ENCODE assay signal across 9 mouse cellular contexts in genomic region chr5:106709388-106710084, GRCm38 (mm10). TPM values are rescaled to one million over a fixed set of nuclear protein-coding genes. Genes with fewer than 3 reads are reported as not detected.
DNase-seq lines count a peak whose midpoint lies in the region; ATAC-seq and TF ChIP-seq lines count a peak whose summit lies in the region.
"Had no signal": no experiment of that assay in that cellular context is flagged by ENCODE, and none has a peak within 500 bp of the region (broad histone marks: within the 10 kb centered on the region; RNA-seq: fewer than 3 reads in every experiment).

No protein-coding gene starts in this region.

- peaks cover 29% of the 10 kb centered on the region for H3K4me1 ChIP-seq in forebrain, embryonic 10.5 days
- H3K4me1 ChIP-seq in forebrain, postnatal 0 days (ENCODE audit: insufficient read depth) = peaks cover 11% of the 10 kb centered on the region; the same call in 1 of the 2 replicates
- peaks cover 14% of the 10 kb centered on the region for H3K4me1 ChIP-seq in intestine, embryonic 16.5 days (ENCODE audit: control insufficient read depth, insufficient read depth, low read length)

- peak overlapping the region; percentile 63; the same call in 1 of the 2 replicates for H3K27ac ChIP-seq in forebrain, embryonic 10.5 days
- no peak overlapping the region for H3K27ac ChIP-seq in forebrain, postnatal 0 days (ENCODE audit: low read depth, low read length)
- no peak overlapping the region for H3K27ac ChIP-seq in intestine, embryonic 16.5 days (ENCODE audit: low read length)

- no peak overlapping the region for H3K4me2 ChIP-seq in forebrain, postnatal 0 days (ENCODE audit: low read depth)
- no peak overlapping the region for H3K4me2 ChIP-seq in intestine, embryonic 16.5 days (ENCODE audit: low read depth, low read length)

- H3K36me3 ChIP-seq in forebrain, embryonic 10.5 days (replicated peaks) = no peaks in the 10 kb centered on the region
- H3K36me3 ChIP-seq in forebrain, postnatal 0 days (ENCODE audit: insufficient read depth) = no peaks in the 10 kb centered on the region
- no peaks in the 10 kb centered on the region for H3K36me3 ChIP-seq in intestine, embryonic 16.5 days (ENCODE audit: control insufficient read depth, insufficient read depth, low read length)

- TF ChIP-seq CTCF in forebrain, postnatal 0 days (IDR thresholded peaks at IDR 0.05; ENCODE audit: low read depth) = no peak

- peaks cover 16% of the 10 kb centered on the region for H3K27me3 ChIP-seq in forebrain, embryonic 10.5 days (ENCODE audit: poor library complexity, severe bottlenecking)
- no peaks in the 10 kb centered on the region for H3K27me3 ChIP-seq in forebrain, postnatal 0 days (ENCODE audit: insufficient read depth, low read length)
- H3K27me3 ChIP-seq in intestine, embryonic 16.5 days (replicated peaks; ENCODE audit: control insufficient read depth, insufficient read depth, low read length) = no peaks in the 10 kb centered on the region

- no peak overlapping the region for H3K4me3 ChIP-seq in forebrain, embryonic 10.5 days
- H3K4me3 ChIP-seq in forebrain, postnatal 0 days (ENCODE audit: low read depth, low read length) = no peak overlapping the region
- no peak overlapping the region for H3K4me3 ChIP-seq in intestine, embryonic 16.5 days (ENCODE audit: low read length)

- no peak for DNase-seq in forebrain, embryonic 10.5 days (ENCODE audit: extremely low spot score, low spot score)
- no peak for DNase-seq in forebrain, postnatal 0 days
- peak; percentile 91 for DNase-seq in MEL-GATA-1-ER (ENCODE audit: extremely low read depth, low read depth)
- DNase-seq in urinary bladder, postnatal 10 days (ENCODE audit: low spot score) = no peak
- DNase-seq in layer of hippocampus, adult 8-10 months (ENCODE audit: low spot score in 2 of 2) = no peak
- DNase-seq in urinary bladder, adult 18-20 months (ENCODE audit: low spot score in 2 of 2) = no peak
- DNase-seq: layer of hippocampus, adult 9-11 months had no signal

- H3K9ac ChIP-seq in forebrain, postnatal 0 days = no peak overlapping the region
- H3K9ac ChIP-seq in intestine, embryonic 16.5 days (ENCODE audit: low read depth, low read length) = 0 out of 2 replicates have a peak overlapping the region, but pooled peaks have one; percentile 6

- no peaks in the 10 kb centered on the region for H3K9me3 ChIP-seq in forebrain, embryonic 10.5 days
- no peaks in the 10 kb centered on the region for H3K9me3 ChIP-seq in forebrain, postnatal 0 days (ENCODE audit: low read length)
- no peaks in the 10 kb centered on the region for H3K9me3 ChIP-seq in intestine, embryonic 16.5 days (ENCODE audit: control insufficient read depth, low read length)

- WGBS in forebrain, embryonic 10.5 days = 37% methylated on average over 11 of the region's 11 CpGs
- 50% methylated on average over 11 of the region's 11 CpGs for WGBS in forebrain, postnatal 0 days
- WGBS in intestine, embryonic 16.5 days = 41% methylated on average over 11 of the region's 11 CpGs

- ATAC-seq in forebrain, postnatal 0 days = no peak
- peak; percentile 77 for ATAC-seq in intestine, embryonic 16.5 days
- peak; percentile 77 for ATAC-seq in megakaryocyte progenitor cell, adult 5-6 weeks (replicated peaks; ENCODE audit: poor library complexity)

RNA-seq across cellular contexts. Expression of gene Zfp644, which starts 12.4 kb away (rescaled TPM):
- polyA plus RNA-seq in forebrain, embryonic 10.5 days (2016; fragmentation: Nextera tagmentation; extraction: Ambion mirVana) = 62.0 and 65.9 TPM in 2 replicates
- 114 and 132 TPM in 2 replicates for total RNA-seq in forebrain, postnatal 0 days (2014; rRNA removed)
- 57.1 and 70.8 TPM in 2 replicates for polyA plus RNA-seq in forebrain, postnatal 0 days (2015; fragmentation: Nextera tagmentation; extraction: Ambion mirVana)
- polyA plus RNA-seq in intestine, embryonic 16.5 days (2015; fragmentation: Nextera tagmentation; extraction: Ambion mirVana) = 35.8 and 36.3 TPM in 2 replicates
- total RNA-seq in megakaryocyte progenitor cell, adult 5-6 weeks (2015) = 73.1 and 92.7 TPM in 2 replicates
- total RNA-seq in megakaryocyte progenitor cell, adult 5-6 weeks (2017) = 67.8 and 79.0 TPM in 2 replicates
- 100 to 1,000 TPM; 102 to 132 (median 114) TPM for total RNA-seq in layer of hippocampus, adult 8-10 months (2022)
